9 mouse cellular contexts compared by ENCODE assay signal in genomic region chr13:96435793-96436192, GRCm38 (mm10). TPM values are rescaled to one million over a fixed set of nuclear protein-coding genes. Genes with fewer than 3 reads are reported as not detected.
DNase-seq lines count a peak whose midpoint lies in the region; ATAC-seq and TF ChIP-seq lines count a peak whose summit lies in the region.
"Had no signal": no experiment of that assay in that cellular context is flagged by ENCODE, and none has a peak within 500 bp of the region (broad histone marks: within the 10 kb centered on the region; RNA-seq: fewer than 3 reads in every experiment).

No protein-coding gene starts in this region.

- no peaks in the 10 kb centered on the region for H3K4me1 ChIP-seq in neural tube, embryonic 15.5 days
- H3K4me1 ChIP-seq in heart, embryonic 15.5 days (replicated peaks) = peaks cover 39% of the 10 kb centered on the region
- H3K4me1 ChIP-seq in stomach, postnatal 0 days (replicated peaks; ENCODE audit: control insufficient read depth, insufficient read depth) = peaks cover 4% of the 10 kb centered on the region
- H3K4me1 ChIP-seq in forebrain, embryonic 15.5 days = no peaks in the 10 kb centered on the region
- H3K4me1 ChIP-seq: neural tube, embryonic 12.5 days had no signal

- no peaks in the 10 kb centered on the region for H3K27me3 ChIP-seq in neural tube, embryonic 15.5 days (replicated peaks)
- H3K27me3 ChIP-seq in heart, embryonic 15.5 days = no peaks in the 10 kb centered on the region
- H3K27me3 ChIP-seq in stomach, postnatal 0 days (ENCODE audit: control insufficient read depth, insufficient read depth, low read length) = no peaks in the 10 kb centered on the region
- no peaks in the 10 kb centered on the region for H3K27me3 ChIP-seq in forebrain, embryonic 15.5 days
- H3K27me3 ChIP-seq: neural tube, embryonic 12.5 days had no signal

- DNase-seq in neural tube, embryonic 10.5 days (ENCODE audit: extremely low spot score, low spot score) = no peak
- peak; percentile 73 to 83 for DNase-seq in kidney, postnatal 25 days
- DNase-seq in stomach, postnatal 0 days (ENCODE audit: low spot score) = no peak
- no peak for DNase-seq in frontal cortex, postnatal 36 days (ENCODE audit: low spot score in 2 of 2)

- WGBS in neural tube, embryonic 15.5 days = 47% methylated on average over 12 of the region's 13 CpGs
- 20% methylated on average over 12 of the region's 13 CpGs for WGBS in heart, embryonic 15.5 days
- WGBS in stomach, postnatal 0 days = 35% methylated on average over 11 of the region's 13 CpGs
- 51% methylated on average over 11 of the region's 13 CpGs for whole genome bisulfite sequencing in forebrain, embryonic 15.5 days

- no peaks in the 10 kb centered on the region for H3K9me3 ChIP-seq in neural tube, embryonic 15.5 days (replicated peaks)
- H3K9me3 ChIP-seq in heart, embryonic 15.5 days (replicated peaks) = no peaks in the 10 kb centered on the region
- H3K9me3 ChIP-seq in stomach, postnatal 0 days (ENCODE audit: control insufficient read depth, low read length) = no peaks in the 10 kb centered on the region
- H3K9me3 ChIP-seq in forebrain, embryonic 15.5 days = no peaks in the 10 kb centered on the region
- H3K9me3 ChIP-seq: neural tube, embryonic 12.5 days had no signal

- no peak overlapping the region for H3K27ac ChIP-seq in neural tube, embryonic 15.5 days (replicated peaks)
- peak overlapping the region; percentile 76 for H3K27ac ChIP-seq in heart, embryonic 15.5 days
- H3K27ac ChIP-seq in stomach, postnatal 0 days (replicated peaks) = peak overlapping the region; percentile 18; the same call in 1 of the 2 replicates
- no peak overlapping the region for H3K27ac ChIP-seq in forebrain, embryonic 15.5 days (replicated peaks)
- H3K27ac ChIP-seq: neural tube, embryonic 12.5 days had no signal

- no peaks in the 10 kb centered on the region for H3K36me3 ChIP-seq in neural tube, embryonic 15.5 days
- H3K36me3 ChIP-seq in heart, embryonic 15.5 days = no peaks in the 10 kb centered on the region
- no peaks in the 10 kb centered on the region for H3K36me3 ChIP-seq in stomach, postnatal 0 days (ENCODE audit: control insufficient read depth, insufficient read depth, low read length)
- no peaks in the 10 kb centered on the region for H3K36me3 ChIP-seq in forebrain, embryonic 15.5 days
- H3K36me3 ChIP-seq: neural tube, embryonic 12.5 days had no signal

- H3K9ac ChIP-seq in neural tube, embryonic 15.5 days (replicated peaks) = no peak overlapping the region
- H3K9ac ChIP-seq in heart, embryonic 15.5 days = 0 out of 2 replicates have a peak overlapping the region, but pooled peaks have one; percentile 20
- no peak overlapping the region for H3K9ac ChIP-seq in stomach, postnatal 0 days (ENCODE audit: low read length)
- no peak overlapping the region for H3K9ac ChIP-seq in forebrain, embryonic 15.5 days (replicated peaks)
- H3K9ac ChIP-seq: neural tube, embryonic 12.5 days had no signal

- peak; percentile 41 for TF ChIP-seq CTCF in stomach, postnatal 0 days (IDR thresholded peaks at IDR 0.05; ENCODE audit: low read depth)

- H3K4me2 ChIP-seq in neural tube, embryonic 15.5 days = peak overlapping the region; percentile 11; the same call in 1 of the 2 replicates
- peak overlapping the region; percentile 41 for H3K4me2 ChIP-seq in heart, embryonic 15.5 days
- no peak overlapping the region for H3K4me2 ChIP-seq in stomach, postnatal 0 days (replicated peaks; ENCODE audit: low read depth)
- H3K4me2 ChIP-seq in forebrain, embryonic 15.5 days (replicated peaks) = no peak overlapping the region
- H3K4me2 ChIP-seq: neural tube, embryonic 12.5 days had no signal

- no peak overlapping the region for H3K4me3 ChIP-seq in neural tube, embryonic 15.5 days (replicated peaks)
- peak overlapping the region; percentile 23 for H3K4me3 ChIP-seq in heart, embryonic 15.5 days
- no peak overlapping the region for H3K4me3 ChIP-seq in stomach, postnatal 0 days (ENCODE audit: low read depth, low read length)
- H3K4me3 ChIP-seq in forebrain, embryonic 15.5 days = no peak overlapping the region
- H3K4me3 ChIP-seq: neural tube, embryonic 12.5 days had no signal

- no peak for TF ChIP-seq EP300 in stomach, postnatal 0 days (optimal IDR thresholded peaks at IDR 0.05)

- ATAC-seq in neural tube, embryonic 15.5 days (ENCODE audit: low FRiP score) = no peak
- ATAC-seq in heart, embryonic 15.5 days (replicated peaks; ENCODE audit: insufficient number of reproducible peaks, insufficient read depth, low FRiP score, low read depth) = no peak
- ATAC-seq in stomach, postnatal 0 days (ENCODE audit: low FRiP score, low TSS enrichment) = no peak
- no peak for ATAC-seq in activated CD4-positive, CD25-positive, alpha-beta regulatory T cell, adult 4 months
- ATAC-seq in forebrain, embryonic 15.5 days (replicated peaks) = no peak

RNA-seq across cellular contexts. Expression of gene Ankdd1b, which starts 35.2 kb away (rescaled TPM):
- not detected in 2 replicates for polyA plus RNA-seq in neural tube, embryonic 15.5 days (2015; fragmentation: Nextera tagmentation; extraction: Ambion mirVana)
- polyA plus RNA-seq in heart, embryonic 15.5 days (2015; fragmentation: Nextera tagmentation; extraction: Ambion mirVana) = 0.59 and 1.1 TPM in 2 replicates
- polyA plus RNA-seq in stomach, postnatal 0 days (2015; fragmentation: Nextera tagmentation; extraction: Ambion mirVana) = 6.8 and 7.1 TPM in 2 replicates
- polyA plus RNA-seq in activated CD4-positive, CD25-positive, alpha-beta regulatory T cell, adult 4 months (2017; shearing (Covaris generic)) = not detected
- not detected in 2 replicates for polyA plus RNA-seq in forebrain, embryonic 15.5 days (2015; fragmentation: Nextera tagmentation; extraction: Ambion mirVana)

RNA-seq across cellular contexts. Expression of gene Poc5, which starts 47.7 kb away (rescaled TPM):
- 18.4 and 21.1 TPM in 2 replicates for polyA plus RNA-seq in neural tube, embryonic 15.5 days (2015; fragmentation: Nextera tagmentation; extraction: Ambion mirVana)
- 10.0 TPM in 2 replicates for polyA plus RNA-seq in heart, embryonic 15.5 days (2015; fragmentation: Nextera tagmentation; extraction: Ambion mirVana)
- 5.1 and 6.4 TPM in 2 replicates for polyA plus RNA-seq in stomach, postnatal 0 days (2015; fragmentation: Nextera tagmentation; extraction: Ambion mirVana)
- 10 to 100 TPM in 1 of 2 experiments, 1 to 10 TPM in 1; 9.6 to 12.0 TPM for polyA plus RNA-seq in activated CD4-positive, CD25-positive, alpha-beta regulatory T cell, adult 4 months (2017; shearing (Covaris generic))
- polyA plus RNA-seq in forebrain, embryonic 15.5 days (2015; fragmentation: Nextera tagmentation; extraction: Ambion mirVana) = 26.2 and 27.1 TPM in 2 replicates

RNA-seq across cellular contexts. Expression of gene Gm17622, which starts 54.7 kb away (rescaled TPM):
- polyA plus RNA-seq in neural tube, embryonic 15.5 days (2015; fragmentation: Nextera tagmentation; extraction: Ambion mirVana) = not detected in 2 replicates
- not detected in 2 replicates for polyA plus RNA-seq in heart, embryonic 15.5 days (2015; fragmentation: Nextera tagmentation; extraction: Ambion mirVana)
- polyA plus RNA-seq in stomach, postnatal 0 days (2015; fragmentation: Nextera tagmentation; extraction: Ambion mirVana) = not detected in 2 replicates
- not detected for polyA plus RNA-seq in activated CD4-positive, CD25-positive, alpha-beta regulatory T cell, adult 4 months (2017; shearing (Covaris generic))
- polyA plus RNA-seq in forebrain, embryonic 15.5 days (2015; fragmentation: Nextera tagmentation; extraction: Ambion mirVana) = not detected in 2 replicates
- polyA plus RNA-seq: neural tube, embryonic 12.5 days had no signal

Comparison
In these comparisons a context has a peak if more than half of its experiments do, and no peak if none do; other contexts are left out.
1. H3K27ac ChIP-seq: peak in heart, embryonic 15.5 days (single experiment) and stomach, postnatal 0 days (single experiment); none in neural tube, embryonic 15.5 days (single experiment) and forebrain, embryonic 15.5 days (single experiment).
2. H3K4me2 ChIP-seq: peak in neural tube, embryonic 15.5 days (single experiment) and heart, embryonic 15.5 days (single experiment); none in stomach, postnatal 0 days (single experiment) and forebrain, embryonic 15.5 days (single experiment).
3. DNase-seq: peak in kidney, postnatal 25 days (2 of 2); none in neural tube, embryonic 10.5 days (single experiment), stomach, postnatal 0 days (single experiment) and frontal cortex, postnatal 36 days (0 of 2).